Mouse (Mus musculus): ENCODE measurements around the gene Intu.

Gene Intu

GRCm38 (mm10) chr3:40527976-40528950, 2.8 kb upstream of the Intu start:
- DNase-seq (ENCODE audit: low spot score), result no peak

- DNase-seq (ENCODE audit: low spot score), result no peak
These were observed 2.1 kb upstream of the Intu start for GRCm38 (mm10) chr3:40528958-40529357.

GRCm38 (mm10) chr3:40530845-40531244, 241 bp upstream of the Intu start:
- no peak for DNase-seq (ENCODE audit: low spot score)

DNA sequence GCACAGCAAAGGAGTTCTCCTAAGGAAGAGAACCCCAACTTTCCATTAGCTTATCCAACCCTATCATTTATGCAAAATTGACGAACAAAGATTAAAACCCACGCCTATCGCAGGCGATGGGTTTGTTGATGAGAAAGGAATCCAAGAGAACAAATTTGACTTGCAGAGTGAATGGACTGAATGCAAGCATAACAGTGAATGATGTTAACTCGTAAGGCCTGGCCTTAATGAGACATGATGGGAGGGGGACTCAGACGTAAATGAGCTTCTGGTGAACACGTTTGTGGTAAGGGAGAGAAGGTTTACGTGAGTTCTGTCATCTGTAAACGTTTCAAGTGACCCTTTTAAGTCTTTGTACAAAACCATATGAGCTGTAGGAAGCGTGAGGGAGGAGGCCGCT, 1.2 kb downstream of the Intu start:
- no peak for DNase-seq (ENCODE audit: low spot score)

DNA sequence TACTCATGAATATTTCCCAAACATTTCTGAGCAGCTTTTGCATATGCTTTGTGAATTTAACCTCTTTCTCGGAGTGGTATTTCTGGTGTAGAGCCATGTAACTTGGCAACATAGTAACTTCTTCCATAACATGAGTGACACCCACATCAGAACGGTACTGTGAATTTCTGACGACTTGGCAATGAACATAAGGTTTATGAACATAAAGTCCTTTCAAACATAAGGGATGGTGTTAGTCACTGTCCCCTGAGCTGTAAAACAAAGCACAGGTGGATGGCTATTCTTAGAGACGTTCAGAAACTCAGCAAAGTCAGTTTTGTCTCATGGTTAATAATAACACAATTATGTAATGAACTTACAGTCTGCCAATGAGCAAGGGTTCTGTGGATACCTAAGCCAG, 3.1 kb downstream of the Intu start:
- DNase-seq (ENCODE audit: low spot score), result no peak

GRCm38 (mm10) chr3:40540567-40541554, 9.8 kb downstream of the Intu start:
- peak; percentile 65 for DNase-seq (ENCODE audit: low spot score)

DNA sequence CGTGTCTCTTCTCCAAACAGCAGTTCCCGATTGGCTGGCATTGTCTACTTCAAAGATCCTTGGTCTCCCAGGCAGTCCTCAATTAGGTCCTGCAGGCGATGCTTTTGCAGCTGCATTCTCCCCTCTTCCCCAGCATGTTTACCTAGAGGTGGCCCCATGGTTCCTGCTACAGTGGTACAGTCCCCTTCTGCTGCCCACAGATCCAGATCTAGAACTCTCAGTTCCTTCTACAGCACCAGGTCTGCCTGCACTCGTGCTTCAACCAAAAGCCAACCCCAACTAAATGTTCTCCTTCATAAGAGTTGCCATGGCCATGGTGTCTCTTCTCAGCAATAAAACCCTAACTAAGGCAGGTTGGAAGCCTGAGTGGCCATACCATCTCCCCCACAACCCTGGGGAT, 15.5 kb downstream of the Intu start:
- no peak for DNase-seq (ENCODE audit: low spot score)

DNA sequence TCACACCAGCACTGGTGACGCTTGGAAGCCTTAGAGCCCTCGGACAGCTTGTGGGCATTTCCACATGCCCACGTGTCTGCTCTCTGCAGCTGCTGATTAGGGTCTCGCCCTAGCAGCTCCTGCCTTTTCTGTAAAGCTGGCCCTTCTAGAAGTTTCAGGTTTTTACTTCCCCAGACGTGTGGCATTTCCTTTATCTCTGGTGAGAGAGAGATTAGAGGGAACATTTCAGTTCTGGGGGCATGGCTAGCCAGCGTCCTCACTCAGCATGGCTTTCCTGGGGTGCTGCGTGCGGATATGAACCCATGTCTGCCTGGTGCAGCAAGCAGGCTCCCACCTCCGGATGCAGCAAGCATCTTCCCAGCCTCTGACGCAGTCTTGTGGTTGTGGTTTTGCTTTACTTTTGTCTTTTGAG, 121.9 kb downstream of the Intu start:
- DNase-seq (ENCODE audit: low spot score), result no peak

DNA sequence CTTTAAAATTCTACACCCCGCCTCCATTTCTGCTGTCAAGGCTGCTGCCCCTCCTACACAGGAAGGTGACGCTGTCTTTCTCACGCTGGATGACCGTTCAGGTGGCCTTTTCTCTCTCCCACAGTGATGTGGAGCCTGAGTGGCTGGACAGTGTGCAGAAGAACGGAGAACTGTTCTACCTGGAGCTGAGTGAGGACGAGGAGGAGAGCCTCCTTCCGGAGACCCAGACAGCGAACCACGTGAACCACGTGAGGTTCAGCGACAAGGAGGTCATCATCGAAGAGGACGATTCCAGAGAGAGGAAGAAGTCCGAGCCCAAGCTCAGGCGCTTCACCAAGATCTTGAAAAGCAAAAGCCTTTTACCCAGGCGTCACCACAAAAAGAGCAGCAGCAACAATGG, 122.5 kb downstream of the Intu start:
- DNase-seq (ENCODE audit: low spot score), result no peak

GRCm38 (mm10) chr3:40654028-40654427, 122.9 kb downstream of the Intu start:
- DNase-seq (ENCODE audit: low spot score), result no peak

DNA sequence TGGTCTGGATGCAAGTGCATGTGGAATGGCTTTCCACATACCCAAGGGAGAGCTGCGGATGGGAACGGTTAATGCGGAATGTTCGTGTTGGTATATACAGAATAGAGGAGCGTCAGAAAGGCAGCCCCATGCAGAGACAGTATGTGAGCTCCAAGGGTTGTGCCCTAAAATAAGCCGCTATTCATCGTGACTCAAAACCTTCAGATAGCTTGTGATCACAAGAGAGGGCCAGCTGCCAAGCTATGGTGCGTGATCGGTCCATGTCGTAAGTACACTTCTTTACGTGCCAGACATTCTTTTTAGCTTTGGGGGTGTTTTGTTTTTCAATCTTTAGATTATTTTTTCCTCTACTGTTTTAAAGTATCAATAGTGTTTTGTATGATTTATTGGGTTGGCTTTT, 124.5 kb downstream of the Intu start:
- DNase-seq (ENCODE audit: low spot score), result no peak

- DNase-seq (ENCODE audit: low spot score), result no peak
These were observed 125.3 kb downstream of the Intu start for GRCm38 (mm10) chr3:40656339-40656738.

GRCm38 (mm10) chr3:40660231-40660630, 129.1 kb downstream of the Intu start:
- no peak for DNase-seq (ENCODE audit: low spot score)

DNA sequence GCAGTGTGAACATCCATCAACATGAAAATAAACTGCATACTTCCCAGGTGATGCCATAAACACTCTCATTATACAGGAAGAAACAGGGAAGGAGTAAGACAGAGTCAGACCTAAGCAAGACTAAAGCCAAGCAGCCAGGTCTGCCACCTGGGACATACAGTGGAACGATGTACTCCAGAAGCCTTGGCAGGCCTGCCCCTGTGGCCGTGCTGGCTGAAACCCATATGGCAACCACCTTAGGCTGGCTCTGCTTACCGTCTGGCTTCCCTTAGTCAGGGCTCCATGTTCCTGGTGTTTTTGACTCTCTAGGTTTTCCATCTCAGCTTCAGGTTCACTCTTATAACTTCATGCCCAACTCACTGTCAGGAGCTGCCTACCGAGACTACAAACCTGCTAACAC, 135.0 kb downstream of the Intu start:
- DNase-seq (ENCODE audit: low spot score), result no peak

GRCm38 (mm10) chr3:40666861-40667719, 136.0 kb downstream of the Intu start:
- no peak for DNase-seq (ENCODE audit: low spot score)

DNA sequence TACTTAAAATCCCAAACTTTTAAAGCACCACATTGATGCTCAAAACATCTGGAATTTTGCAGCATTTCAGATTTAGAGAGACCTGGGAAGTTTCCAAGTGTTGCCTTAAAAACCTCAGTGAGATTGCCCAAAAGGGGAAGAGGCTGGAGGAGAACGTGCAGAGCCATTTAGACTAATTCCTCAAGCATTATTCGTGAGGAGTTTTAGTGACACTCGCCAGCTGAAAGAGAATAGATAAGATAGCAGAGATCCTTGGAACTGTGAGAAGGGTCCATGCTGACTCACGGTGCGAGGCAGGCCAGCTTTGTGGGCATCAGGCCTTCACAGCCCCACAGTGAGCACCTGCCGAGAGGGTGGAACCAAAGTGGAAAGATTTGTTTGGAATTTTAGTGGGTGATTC, 137.8 kb downstream of the Intu start:
- DNase-seq (ENCODE audit: low spot score), result no peak

DNA sequence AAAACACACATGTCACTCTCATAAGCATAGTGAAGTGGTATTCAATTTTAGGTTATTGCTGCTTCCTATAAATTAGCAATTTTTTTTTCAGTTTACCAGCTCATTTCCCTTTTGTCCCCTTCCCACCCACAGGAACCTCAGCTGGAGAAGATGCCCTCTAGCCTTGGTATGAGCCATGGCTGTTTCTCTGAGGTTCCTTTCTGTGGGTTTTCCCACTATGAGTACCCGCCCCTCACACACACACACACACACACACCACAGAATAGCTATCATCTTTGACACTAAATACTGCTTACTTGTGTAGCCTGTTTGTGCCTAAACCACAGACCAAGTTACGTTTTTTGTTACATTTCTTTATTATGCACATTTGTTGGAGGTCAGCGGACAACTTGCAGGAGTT, 138.3 kb downstream of the Intu start:
- no peak for DNase-seq (ENCODE audit: low spot score)

DNA sequence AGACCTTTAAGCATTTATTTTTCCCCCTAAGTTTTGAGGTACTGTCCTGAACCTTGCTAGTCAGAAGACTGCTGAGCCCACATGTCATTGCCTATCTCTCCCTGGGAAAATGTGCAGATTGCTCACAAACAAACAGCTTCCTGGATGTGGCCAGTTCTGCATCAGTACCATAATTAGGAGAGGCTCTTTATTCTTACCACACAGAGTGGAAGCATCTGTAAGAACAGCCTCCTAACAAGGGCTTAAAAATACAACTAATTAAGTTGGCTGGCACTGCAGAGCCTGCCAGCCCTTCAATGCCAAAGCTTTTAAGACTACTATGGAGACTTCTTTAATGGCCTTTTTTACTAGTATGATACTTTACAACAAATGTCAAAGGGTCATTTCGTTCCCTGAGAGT, 142.4 kb downstream of the Intu start:
- no peak for DNase-seq (ENCODE audit: low spot score)

DNA sequence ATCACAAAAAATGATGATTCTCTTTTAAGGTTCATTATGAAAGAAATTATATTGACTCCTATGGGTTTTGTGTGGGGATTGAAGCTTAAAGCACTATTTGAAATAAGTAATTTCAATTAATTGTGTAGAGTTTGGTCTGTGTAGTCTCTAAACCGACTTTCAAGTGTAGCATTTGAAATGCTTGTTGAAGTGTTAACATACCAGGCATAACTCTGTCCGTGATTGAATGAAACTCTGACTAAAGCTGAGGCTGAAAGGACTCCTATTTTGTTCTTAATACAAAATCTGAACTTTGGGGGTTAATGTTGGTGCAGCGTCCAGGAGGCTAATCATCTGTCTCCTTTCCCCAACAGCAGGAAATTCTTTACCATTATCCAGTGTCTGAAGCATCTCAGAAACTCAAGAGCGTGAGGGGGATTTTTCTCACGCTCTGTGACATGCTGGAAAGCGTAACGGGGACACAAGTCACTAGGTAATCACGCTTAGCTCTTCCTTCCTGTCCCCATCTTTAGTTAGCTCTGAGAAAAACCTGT, 143.9 kb downstream of the Intu start:
- no peak for DNase-seq (ENCODE audit: low spot score)

DNA sequence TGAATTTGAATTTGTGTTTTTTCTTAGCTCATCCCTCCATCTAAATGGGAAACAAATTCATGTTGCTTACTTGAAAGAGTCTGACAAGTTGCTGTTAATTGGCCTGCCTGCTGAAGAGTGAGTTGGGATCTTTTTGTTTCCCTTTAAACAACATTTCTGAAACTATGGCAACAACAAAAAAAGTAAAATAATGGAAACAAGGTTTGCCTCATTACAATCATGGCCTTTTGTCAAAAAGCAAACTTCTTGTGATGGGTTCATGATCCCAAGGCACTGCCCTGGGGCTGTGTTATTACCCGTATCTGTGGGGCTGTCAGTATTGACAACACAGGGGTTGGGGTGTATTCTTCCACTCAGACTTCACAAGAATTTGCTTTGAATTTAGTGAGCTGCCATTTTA, 147.8 kb downstream of the Intu start:
- no peak for DNase-seq (ENCODE audit: low spot score)

- DNase-seq (ENCODE audit: low spot score), result no peak
These were observed 151.3 kb downstream of the Intu start for GRCm38 (mm10) chr3:40682404-40682803.

DNA sequence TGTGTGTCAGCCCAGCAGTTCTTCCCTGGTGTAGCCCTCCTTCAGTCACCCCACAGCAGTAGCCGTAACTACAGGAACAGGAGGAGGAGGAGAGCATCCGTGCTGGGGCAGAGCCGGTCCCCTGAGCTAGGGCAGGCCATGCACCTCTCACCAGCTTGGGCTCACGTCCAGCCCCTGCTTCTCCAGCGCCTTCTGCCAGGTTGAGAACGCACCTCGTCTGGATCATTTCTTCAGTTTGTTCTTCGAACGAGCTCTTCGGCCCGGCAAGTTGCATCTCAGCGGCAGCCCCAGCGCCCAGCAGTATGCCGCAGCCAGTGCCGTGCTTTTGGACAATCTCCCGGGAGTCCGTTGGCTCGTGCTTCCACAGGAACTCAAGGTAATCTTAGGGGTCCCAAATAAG, 152.1 kb downstream of the Intu start:
- DNase-seq (ENCODE audit: low spot score), result no peak

Measured in urinary bladder, postnatal 10 days (tissue).